Mouse (Mus musculus): ENCODE data around the gene Esrrg. TPM values are rescaled to one million over a fixed set of nuclear protein-coding genes. Genes with fewer than 3 reads are reported as not detected.

The Esrrg gene
- polyA plus RNA-seq, 1 experiment from 2014 or later, result 1.8 TPM

DNA sequence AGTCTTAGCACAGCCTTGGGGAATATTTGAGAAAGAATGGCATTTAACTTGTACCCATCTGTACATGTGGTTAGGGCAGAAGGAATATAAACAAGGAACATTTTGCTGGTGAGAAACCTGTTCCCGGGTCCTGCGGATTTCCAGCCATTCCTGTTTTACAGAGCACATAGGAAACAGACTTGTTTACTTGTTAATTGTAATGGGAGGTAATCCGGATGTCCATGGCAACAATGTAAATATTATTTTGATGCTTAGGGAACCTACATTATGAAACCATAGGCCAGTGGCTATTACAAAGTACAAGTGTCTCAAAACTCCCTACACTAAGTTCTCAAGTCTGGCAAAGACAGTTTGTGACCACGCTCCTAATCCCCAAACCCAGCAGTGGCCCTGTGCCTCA lies 290.9 kb downstream of the Esrrg start:
- Histone ChIP-seq H3K4me1 (ENCODE audit: insufficient read depth) (no peaks in the 10 kb centered on the region), H3K27me3 (ENCODE audit: insufficient read depth, low read length) (no peaks in the 10 kb centered on the region), H3K4me2 (no peak overlapping the region), H3K4me3 (ENCODE audit: low read depth, low read length) (no peak overlapping the region), H3K36me3 (ENCODE audit: insufficient read depth) (no peaks in the 10 kb centered on the region), H3K27ac (ENCODE audit: low read depth) (no peak overlapping the region), H3K9me3 (ENCODE audit: low read depth, low read length) (no peaks in the 10 kb centered on the region), H3K9ac (no peak overlapping the region)
- DNase-seq (no peak), ATAC-seq (ENCODE audit: insufficient read depth) (no peak)
- TF ChIP-seq CTCF (IDR thresholded peaks at IDR 0.05; ENCODE audit: low read depth), result no peak
- WGBS, result 56% methylated on average over 4 of the region's 4 CpGs

DNA sequence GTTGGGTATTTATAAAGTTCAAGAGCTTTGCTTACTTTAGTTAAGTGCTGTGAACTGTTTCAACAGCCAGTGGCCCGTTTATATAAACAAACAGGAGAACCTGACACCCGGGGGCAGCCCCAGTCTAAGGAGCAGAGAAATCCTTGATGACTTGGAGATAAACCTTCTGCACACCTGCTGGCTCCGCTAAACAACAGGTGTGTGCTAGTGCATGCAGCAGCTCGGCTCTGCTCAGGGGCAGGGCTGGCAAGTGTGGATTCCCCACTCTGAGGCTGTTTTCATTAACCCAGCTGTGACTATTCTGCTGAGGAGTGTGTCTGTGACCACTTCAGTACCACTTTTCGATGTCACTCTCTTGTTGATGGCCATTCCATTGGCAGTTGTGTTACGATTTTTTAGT lies 292.2 kb downstream of the Esrrg start:
- H3K36me3 ChIP-seq (ENCODE audit: insufficient read depth), result no peaks in the 10 kb centered on the region
- H3K4me1 ChIP-seq (ENCODE audit: insufficient read depth), result no peaks in the 10 kb centered on the region
- no peak overlapping the region for H3K9ac ChIP-seq
- TF ChIP-seq CTCF (IDR thresholded peaks at IDR 0.05; ENCODE audit: low read depth), result no peak
- DNase-seq (peak; percentile 17), ATAC-seq (ENCODE audit: insufficient read depth) (peak; percentile 66; the same call in 1 of the 2 replicates)
- no peak overlapping the region for H3K4me2 ChIP-seq
- no peak overlapping the region for H3K4me3 ChIP-seq (ENCODE audit: low read depth, low read length)
- H3K9me3 ChIP-seq (ENCODE audit: low read depth, low read length), result no peaks in the 10 kb centered on the region
- H3K27me3 ChIP-seq (ENCODE audit: insufficient read depth, low read length), result no peaks in the 10 kb centered on the region
- H3K27ac ChIP-seq (ENCODE audit: low read depth), result no peak overlapping the region
- 20% methylated on average over 6 of the region's 6 CpGs for WGBS

DNA sequence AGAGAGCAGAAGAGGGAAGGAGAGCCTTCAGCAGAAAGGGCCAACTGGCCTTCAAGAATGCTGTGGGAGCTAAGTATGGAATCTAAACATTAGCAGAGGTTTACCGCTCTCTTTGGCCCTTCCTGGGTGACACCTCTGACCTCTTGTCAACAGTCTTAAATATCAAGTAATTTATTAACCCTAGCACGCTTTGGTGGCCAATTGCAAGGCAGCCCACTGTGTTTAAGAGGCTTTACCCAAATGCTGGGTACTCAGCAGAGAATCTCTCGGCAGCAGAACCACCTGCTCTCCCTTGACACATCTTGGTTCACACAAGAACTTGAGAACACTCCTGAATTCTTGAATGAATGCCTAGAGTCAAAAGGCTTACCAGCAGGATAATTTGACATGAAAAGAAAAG lies 293.6 kb downstream of the Esrrg start:
- peak; percentile 49; the same call in 1 of the 2 replicates for ATAC-seq (ENCODE audit: insufficient read depth)
- WGBS, result 9% methylated on average over 3 of the region's 3 CpGs
- DNase-seq, result peak; percentile 30

DNA sequence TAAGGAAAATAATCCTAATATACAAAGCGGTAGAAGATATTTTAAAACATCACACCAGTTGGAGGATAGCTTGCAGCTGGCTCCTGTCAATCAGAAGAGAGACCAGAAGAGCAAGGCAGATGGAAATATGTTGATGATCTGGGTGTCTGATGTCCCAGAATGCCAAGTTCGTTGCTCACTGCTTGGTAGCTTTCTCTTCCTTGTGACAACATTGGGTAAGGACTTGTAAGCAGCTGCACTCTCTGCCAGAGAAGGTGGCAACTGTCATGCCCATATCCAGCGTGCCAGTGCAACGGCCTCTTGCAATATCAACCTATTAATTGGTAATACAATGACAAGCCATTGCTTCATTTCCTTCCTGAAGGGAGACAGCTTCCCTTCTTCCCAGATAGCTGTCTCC lies 296.1 kb downstream of the Esrrg start:
- no peak overlapping the region for H3K4me2 ChIP-seq
- no peaks in the 10 kb centered on the region for H3K36me3 ChIP-seq (ENCODE audit: insufficient read depth)
- 58% methylated on average over 4 of the region's 4 CpGs for WGBS
- no peak overlapping the region for H3K4me3 ChIP-seq (ENCODE audit: low read depth, low read length)
- no peaks in the 10 kb centered on the region for H3K9me3 ChIP-seq (ENCODE audit: low read depth, low read length)
- H3K9ac ChIP-seq, result no peak overlapping the region
- ATAC-seq (ENCODE audit: insufficient read depth) (no peak), DNase-seq (no peak)
- no peaks in the 10 kb centered on the region for H3K27me3 ChIP-seq (ENCODE audit: insufficient read depth, low read length)
- 0 out of 2 replicates have a peak, but pooled peaks cover 2% of the 10 kb centered on the region for H3K4me1 ChIP-seq (ENCODE audit: insufficient read depth)
- no peak overlapping the region for H3K27ac ChIP-seq (ENCODE audit: low read depth)
- no peak for TF ChIP-seq CTCF (IDR thresholded peaks at IDR 0.05; ENCODE audit: low read depth)

More for the DNA sequence above, 293.6 kb downstream of the Esrrg start:
- no peak for TF ChIP-seq CTCF (IDR thresholded peaks at IDR 0.05; ENCODE audit: low read depth)
- Histone ChIP-seq H3K27ac (ENCODE audit: low read depth) (no peak overlapping the region), H3K27me3 (ENCODE audit: insufficient read depth, low read length) (no peaks in the 10 kb centered on the region), H3K4me2 (no peak overlapping the region), H3K4me3 (ENCODE audit: low read depth, low read length) (no peak overlapping the region), H3K9ac (no peak overlapping the region), H3K4me1 (ENCODE audit: insufficient read depth) (no peaks in the 10 kb centered on the region), H3K9me3 (ENCODE audit: low read depth, low read length) (no peaks in the 10 kb centered on the region), H3K36me3 (ENCODE audit: insufficient read depth) (no peaks in the 10 kb centered on the region)

DNA sequence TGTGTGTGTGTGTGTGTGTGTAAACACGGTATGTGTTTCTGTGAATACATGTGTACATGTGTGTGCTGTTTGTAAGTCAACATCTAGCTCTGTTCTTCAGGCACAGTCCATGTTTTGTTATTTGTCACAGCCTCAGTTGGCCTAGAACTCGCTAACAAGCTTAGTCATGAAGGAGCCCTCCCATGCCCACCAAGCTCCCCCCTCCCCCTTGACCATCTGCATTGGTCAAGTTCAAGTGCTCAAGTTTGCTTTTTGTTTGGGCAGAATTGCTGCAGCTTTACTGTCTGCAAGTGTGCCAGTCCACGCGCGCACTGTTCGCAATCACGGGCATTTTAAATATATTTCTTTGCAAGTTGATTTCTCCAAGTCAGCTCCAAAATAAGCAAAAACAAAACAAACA lies 298.8 kb downstream of the Esrrg start:
- no peak overlapping the region for H3K4me2 ChIP-seq
- no peak overlapping the region for H3K4me3 ChIP-seq (ENCODE audit: low read depth, low read length)
- 0 out of 2 replicates have a peak, but pooled peaks cover 2% of the 10 kb centered on the region for H3K4me1 ChIP-seq (ENCODE audit: insufficient read depth)
- H3K9ac ChIP-seq, result no peak overlapping the region
- no peak for TF ChIP-seq CTCF (IDR thresholded peaks at IDR 0.05; ENCODE audit: low read depth)
- ATAC-seq (ENCODE audit: insufficient read depth) (no peak), DNase-seq (no peak)
- WGBS, result 57% methylated on average over 7 of the region's 7 CpGs
- H3K27ac ChIP-seq (ENCODE audit: low read depth), result no peak overlapping the region
- no peaks in the 10 kb centered on the region for H3K36me3 ChIP-seq (ENCODE audit: insufficient read depth)
- H3K27me3 ChIP-seq (ENCODE audit: insufficient read depth, low read length), result no peaks in the 10 kb centered on the region
- H3K9me3 ChIP-seq (ENCODE audit: low read depth, low read length), result no peaks in the 10 kb centered on the region

DNA sequence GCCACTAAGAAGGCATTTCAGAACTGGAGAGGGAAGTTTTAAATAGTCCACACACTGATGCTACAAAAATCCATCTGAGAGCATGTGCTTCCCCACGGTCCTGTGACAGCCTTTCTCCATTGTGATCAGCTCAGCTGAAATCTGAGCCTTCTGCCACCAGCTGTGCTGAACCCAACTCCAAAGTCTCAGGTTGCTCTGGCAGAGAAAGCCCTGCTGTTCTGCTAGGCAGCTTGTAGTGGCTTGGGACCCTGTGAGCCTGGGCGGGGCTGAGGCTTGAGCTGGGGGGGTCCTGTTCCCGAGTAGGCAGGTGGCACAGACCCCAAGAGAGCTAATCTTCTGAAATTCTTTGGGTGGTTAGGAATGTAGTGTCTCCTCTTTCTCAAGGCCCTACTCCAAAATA lies 299.3 kb downstream of the Esrrg start:
- no peak overlapping the region for H3K4me3 ChIP-seq (ENCODE audit: low read depth, low read length)
- 0 out of 2 replicates have a peak, but pooled peaks cover 2% of the 10 kb centered on the region for H3K4me1 ChIP-seq (ENCODE audit: insufficient read depth)
- no peak overlapping the region for H3K4me2 ChIP-seq
- 5% methylated on average over 3 of the region's 3 CpGs for WGBS
- no peaks in the 10 kb centered on the region for H3K9me3 ChIP-seq (ENCODE audit: low read depth, low read length)
- H3K27me3 ChIP-seq (ENCODE audit: insufficient read depth, low read length), result no peaks in the 10 kb centered on the region
- ATAC-seq (ENCODE audit: insufficient read depth) (peak; percentile 76), DNase-seq (peak; percentile 57)
- no peak overlapping the region for H3K27ac ChIP-seq (ENCODE audit: low read depth)
- no peak for TF ChIP-seq CTCF (IDR thresholded peaks at IDR 0.05; ENCODE audit: low read depth)
- no peak overlapping the region for H3K9ac ChIP-seq
- no peaks in the 10 kb centered on the region for H3K36me3 ChIP-seq (ENCODE audit: insufficient read depth)

DNA sequence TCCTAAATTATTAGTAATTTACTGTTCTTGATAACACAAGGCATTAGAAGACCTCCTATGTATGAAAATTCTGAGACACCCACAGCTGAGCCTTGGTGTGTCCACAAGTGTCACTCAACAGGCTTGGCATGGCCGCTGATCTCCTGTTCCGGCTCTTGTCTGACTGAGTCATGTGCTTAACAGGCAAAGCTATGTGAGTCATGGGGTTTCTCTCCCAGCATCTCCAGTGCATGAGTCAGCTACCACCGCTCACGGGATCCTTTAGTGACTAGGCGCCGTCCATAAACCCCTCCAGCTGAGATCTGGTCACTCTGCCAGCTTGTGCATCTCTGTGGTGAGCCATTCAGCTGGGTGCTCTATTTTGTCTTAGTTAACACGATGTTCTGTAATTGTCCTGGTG lies 302.1 kb downstream of the Esrrg start:
- WGBS, result 81% methylated on average over 7 of the region's 7 CpGs
- ATAC-seq (ENCODE audit: insufficient read depth) (no peak), DNase-seq (no peak)
- H3K27me3 ChIP-seq (ENCODE audit: insufficient read depth, low read length), result no peaks in the 10 kb centered on the region
- no peaks in the 10 kb centered on the region for H3K9me3 ChIP-seq (ENCODE audit: low read depth, low read length)
- H3K27ac ChIP-seq (ENCODE audit: low read depth), result no peak overlapping the region
- no peaks in the 10 kb centered on the region for H3K36me3 ChIP-seq (ENCODE audit: insufficient read depth)
- H3K9ac ChIP-seq, result no peak overlapping the region
- no peak for TF ChIP-seq CTCF (IDR thresholded peaks at IDR 0.05; ENCODE audit: low read depth)
- no peak overlapping the region for H3K4me2 ChIP-seq
- 0 out of 2 replicates have a peak, but pooled peaks cover 2% of the 10 kb centered on the region for H3K4me1 ChIP-seq (ENCODE audit: insufficient read depth)
- H3K4me3 ChIP-seq (ENCODE audit: low read depth, low read length), result no peak overlapping the region

DNA sequence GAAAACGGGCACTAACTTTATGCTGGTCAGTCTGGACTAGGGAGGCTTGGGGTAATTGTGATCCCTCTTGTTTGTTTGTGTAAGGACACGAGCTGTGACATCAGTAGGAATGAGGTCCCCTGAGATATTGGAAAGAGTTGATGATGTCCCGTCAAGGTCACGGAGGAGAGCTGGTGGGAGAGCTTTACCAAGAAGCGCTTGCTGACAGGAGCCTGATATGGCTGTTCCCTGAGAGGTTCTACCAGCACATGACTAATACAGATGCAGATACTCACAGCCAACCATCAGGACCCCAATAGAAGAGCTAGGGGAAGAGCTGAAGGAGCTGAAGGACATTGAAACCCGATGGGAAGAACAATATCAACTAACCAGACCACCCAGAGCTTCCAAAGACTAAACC lies 302.6 kb downstream of the Esrrg start:
- TF ChIP-seq CTCF (IDR thresholded peaks at IDR 0.05; ENCODE audit: low read depth), result no peak
- DNase-seq (no peak), ATAC-seq (ENCODE audit: insufficient read depth) (no peak)
- H3K9me3 ChIP-seq (ENCODE audit: low read depth, low read length), result no peaks in the 10 kb centered on the region
- H3K4me2 ChIP-seq, result no peak overlapping the region
- H3K9ac ChIP-seq, result no peak overlapping the region
- H3K4me3 ChIP-seq (ENCODE audit: low read depth, low read length), result no peak overlapping the region
- H3K36me3 ChIP-seq (ENCODE audit: insufficient read depth), result no peaks in the 10 kb centered on the region
- no peak overlapping the region for H3K27ac ChIP-seq (ENCODE audit: low read depth)
- H3K27me3 ChIP-seq (ENCODE audit: insufficient read depth, low read length), result no peaks in the 10 kb centered on the region
- 73% methylated on average over 6 of the region's 6 CpGs for WGBS
- 0 out of 2 replicates have a peak, but pooled peaks cover 2% of the 10 kb centered on the region for H3K4me1 ChIP-seq (ENCODE audit: insufficient read depth)
